Mouse (Mus musculus) testis, adult 2 months (tissue): Measurements from ENCODE around the gene Lrrc8d. TPM values are rescaled to one million over a fixed set of nuclear protein-coding genes. Genes with fewer than 3 reads are reported as not detected.

Source experiments
- H3K27ac ChIP-seq: fragments of 200-500 bp; 2 replicates; pipeline ENCODE4 v1.5.1; 2012; ENCODE audit warnings: low read depth, low read length; ENCODE audit not compliant: control insufficient read depth, insufficient read depth
- H3K27me3 ChIP-seq: fragments of 200-500 bp; 2 replicates; pipeline ENCODE4 v1.6.1; 2012; ENCODE audit warnings: mild to moderate bottlenecking, low read length, moderate library complexity; ENCODE audit not compliant: control insufficient read depth, insufficient read depth
- H3K36me3 ChIP-seq: fragments of 200-500 bp; 2 replicates; pipeline ENCODE4 v1.6.1; 2012; ENCODE audit warnings: mild to moderate bottlenecking, low read length; ENCODE audit not compliant: control insufficient read depth, insufficient read depth
- H3K4me1 ChIP-seq: fragments of 200-500 bp; 2 replicates; pipeline ENCODE4 v1.6.1; 2012; ENCODE audit warnings: low read length; ENCODE audit not compliant: control insufficient read depth, insufficient read depth
- H3K4me3 ChIP-seq: fragments of 200-500 bp; 2 replicates; pipeline ENCODE4 v1.5.1; 2012; ENCODE audit warnings: low read depth, mild to moderate bottlenecking, low read length, moderate library complexity, mixed read lengths; ENCODE audit not compliant: control insufficient read depth
- CTCF ChIP-seq: fragments of 200-500 bp; IDR thresholded peaks from 2 replicates; pipeline ENCODE4 v1.5.1; 2012; ENCODE audit warnings: low read depth, mild to moderate bottlenecking, inconsistent platforms, low read length, moderate library complexity; ENCODE audit not compliant: control insufficient read depth, insufficient read depth, insufficient replicate concordance
- POLR2A ChIP-seq: fragments of 200-500 bp; IDR thresholded peaks from 2 replicates; pipeline ENCODE4 v1.6.1; 2012; ENCODE audit warnings: low read depth, mild to moderate bottlenecking, inconsistent platforms, low read length, moderate library complexity; ENCODE audit not compliant: control insufficient read depth
- polyA plus RNA-seq: library from polyadenylated mRNA; depleted of rRNA; stranded (reverse); fragments of >200 nt; gene quantifications from 2 replicates; pipeline ENCODE4 v1.2.3, GENCODE M21; 2012; rRNA removed

Gene Lrrc8d
- polyA plus RNA-seq, result 2.2 and 4.8 TPM in 2 replicates

- no peaks in the 10 kb centered on the region for H3K36me3 ChIP-seq
- H3K27ac ChIP-seq, result peak within 1 kb of the TSS; percentile 74
- no peaks in the 10 kb centered on the region for H3K27me3 ChIP-seq
- peak within 1 kb of the TSS; percentile 80 for H3K4me3 ChIP-seq
- peaks cover 8% of the 10 kb centered on the region for H3K4me1 ChIP-seq
- peak; percentile 10; the same call in 1 of the 2 replicates for TF ChIP-seq POLR2A
- no peak for TF ChIP-seq CTCF
These were observed at the start of gene Lrrc8d for GRCm38 (mm10) chr5:105699141-105700069. Gene Lrrc8d (plus strand): TSS chr5:105699969.

- Histone ChIP-seq H3K27me3 (no peaks in the 10 kb centered on the region), H3K27ac (no peak overlapping the region), H3K36me3 (no peaks in the 10 kb centered on the region), H3K4me1 (peaks cover 10% of the 10 kb centered on the region), H3K4me3 (no peak overlapping the region)
- TF ChIP-seq POLR2A (no peak), CTCF (no peak)
These were observed 48.9 kb upstream of the Lrrc8d start for GRCm38 (mm10) chr5:105650728-105651479.

- H3K4me1 ChIP-seq, result peaks cover 10% of the 10 kb centered on the region
- TF ChIP-seq CTCF (no peak), POLR2A (no peak)
- no peaks in the 10 kb centered on the region for H3K36me3 ChIP-seq
- no peaks in the 10 kb centered on the region for H3K27me3 ChIP-seq
- no peak overlapping the region for H3K4me3 ChIP-seq
- no peak overlapping the region for H3K27ac ChIP-seq
These were observed 48.2 kb upstream of the Lrrc8d start for GRCm38 (mm10) chr5:105651561-105651991.

- TF ChIP-seq POLR2A (no peak), CTCF (peak; percentile 92; the same call in 1 of the 2 replicates)
- H3K27ac ChIP-seq, result no peak overlapping the region
- H3K4me3 ChIP-seq, result no peak overlapping the region
- H3K4me1 ChIP-seq, result peaks cover 10% of the 10 kb centered on the region
- no peaks in the 10 kb centered on the region for H3K27me3 ChIP-seq
- no peaks in the 10 kb centered on the region for H3K36me3 ChIP-seq
These were observed 45.3 kb upstream of the Lrrc8d start for GRCm38 (mm10) chr5:105654237-105655063.

- TF ChIP-seq CTCF (no peak), POLR2A (no peak)
- Histone ChIP-seq H3K36me3 (no peaks in the 10 kb centered on the region), H3K27ac (no peak overlapping the region), H3K27me3 (no peaks in the 10 kb centered on the region), H3K4me1 (peaks cover 10% of the 10 kb centered on the region), H3K4me3 (no peak overlapping the region)
These were observed 44.6 kb upstream of the Lrrc8d start for GRCm38 (mm10) chr5:105655100-105655734.

- no peaks in the 10 kb centered on the region for H3K4me1 ChIP-seq
- TF ChIP-seq POLR2A (no peak), CTCF (no peak)
- H3K4me3 ChIP-seq, result no peak overlapping the region
- H3K27ac ChIP-seq, result no peak overlapping the region
- H3K27me3 ChIP-seq, result no peaks in the 10 kb centered on the region
- H3K36me3 ChIP-seq, result no peaks in the 10 kb centered on the region
These were observed 37.9 kb upstream of the Lrrc8d start for GRCm38 (mm10) chr5:105661894-105662293.
